Mouse (Mus musculus): Measurements from ENCODE around the gene Cela1.

DNA sequence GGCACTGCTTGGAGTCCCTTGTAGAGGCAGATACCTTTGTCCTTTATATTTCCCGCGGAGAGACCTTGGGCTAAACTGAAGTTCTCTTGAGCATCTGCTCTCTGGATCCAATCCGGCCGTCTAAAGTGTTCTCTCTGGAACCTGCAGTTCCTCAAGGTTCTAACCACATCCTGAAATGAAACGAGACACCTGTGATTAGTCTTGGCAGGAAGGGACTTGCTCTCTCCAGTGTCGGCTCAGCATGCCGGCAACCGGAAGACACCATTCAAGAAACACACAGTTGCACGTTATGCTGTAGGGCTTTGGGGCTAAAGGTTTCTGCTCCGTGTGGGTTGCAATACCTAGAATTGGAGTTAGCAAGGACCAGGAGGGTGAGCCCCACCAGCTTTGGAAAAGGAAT, 32.3 kb upstream of the Cela1 start:
- TF ChIP-seq POLR2A (IDR thresholded peaks at IDR 0.05; ENCODE audit: insufficient read depth, low read depth, low read length) (no peak), CTCF (IDR thresholded peaks at IDR 0.05; ENCODE audit: insufficient read depth, low read depth, low read length) (no peak)
